Mouse (Mus musculus) olfactory bulb, adult 2 months (tissue): Measurements from ENCODE around the gene Gramd1c.

ENCODE experiments used
- CTCF ChIP-seq: fragments of 200-500 bp; IDR thresholded peaks from 2 replicates; pipeline ENCODE4 v1.5.1; 2012; ENCODE audit warnings: low read depth, mild to moderate bottlenecking, low read length, moderate library complexity; ENCODE audit not compliant: insufficient read depth
- POLR2A ChIP-seq: fragments of 200-500 bp; IDR thresholded peaks from 2 replicates; pipeline ENCODE4 v1.6.1; 2012; ENCODE audit warnings: mild to moderate bottlenecking, low read depth, low read length, moderate library complexity; ENCODE audit not compliant: insufficient read depth

- TF ChIP-seq CTCF (no peak), POLR2A (no peak)
Measured at GRCm38 (mm10) chr16:43986299-43986698, 76.8 kb downstream of the Gramd1c start.
